Mouse (Mus musculus) kidney, postnatal 4 days (tissue): ENCODE measurements around the gene Tmem109.

Experiments
- DNase-seq, 2 experiments: peaks; one replicate each; pipeline ENCODE4 v3.0.0; 2021; ENCODE audit warnings: mixed read lengths in 2 of 2

Gene Tmem109

DNA sequence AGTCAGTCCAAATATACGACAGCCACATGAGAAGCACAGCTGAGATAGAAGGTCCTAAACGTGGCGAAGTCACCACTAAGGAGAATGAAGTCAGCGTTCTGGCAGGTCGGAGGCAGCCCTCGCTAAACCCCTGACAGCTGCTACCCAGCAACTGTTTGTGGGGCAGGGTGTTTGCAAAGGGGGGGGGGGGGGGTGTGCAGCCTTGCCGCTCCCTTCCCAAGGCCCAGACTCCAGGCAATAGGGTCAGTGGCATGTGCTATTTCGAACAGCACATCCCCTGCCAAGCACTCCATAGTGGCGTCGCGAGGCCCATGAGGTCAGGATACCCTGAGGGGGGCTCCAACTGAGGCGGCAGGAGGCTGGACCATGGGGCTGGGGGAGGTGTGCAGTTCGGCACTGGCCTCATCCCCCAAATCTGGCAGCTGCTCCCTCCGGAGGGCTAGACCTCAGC, 801 bp downstream of the Tmem109 start:
- no peak for DNase-seq

DNA sequence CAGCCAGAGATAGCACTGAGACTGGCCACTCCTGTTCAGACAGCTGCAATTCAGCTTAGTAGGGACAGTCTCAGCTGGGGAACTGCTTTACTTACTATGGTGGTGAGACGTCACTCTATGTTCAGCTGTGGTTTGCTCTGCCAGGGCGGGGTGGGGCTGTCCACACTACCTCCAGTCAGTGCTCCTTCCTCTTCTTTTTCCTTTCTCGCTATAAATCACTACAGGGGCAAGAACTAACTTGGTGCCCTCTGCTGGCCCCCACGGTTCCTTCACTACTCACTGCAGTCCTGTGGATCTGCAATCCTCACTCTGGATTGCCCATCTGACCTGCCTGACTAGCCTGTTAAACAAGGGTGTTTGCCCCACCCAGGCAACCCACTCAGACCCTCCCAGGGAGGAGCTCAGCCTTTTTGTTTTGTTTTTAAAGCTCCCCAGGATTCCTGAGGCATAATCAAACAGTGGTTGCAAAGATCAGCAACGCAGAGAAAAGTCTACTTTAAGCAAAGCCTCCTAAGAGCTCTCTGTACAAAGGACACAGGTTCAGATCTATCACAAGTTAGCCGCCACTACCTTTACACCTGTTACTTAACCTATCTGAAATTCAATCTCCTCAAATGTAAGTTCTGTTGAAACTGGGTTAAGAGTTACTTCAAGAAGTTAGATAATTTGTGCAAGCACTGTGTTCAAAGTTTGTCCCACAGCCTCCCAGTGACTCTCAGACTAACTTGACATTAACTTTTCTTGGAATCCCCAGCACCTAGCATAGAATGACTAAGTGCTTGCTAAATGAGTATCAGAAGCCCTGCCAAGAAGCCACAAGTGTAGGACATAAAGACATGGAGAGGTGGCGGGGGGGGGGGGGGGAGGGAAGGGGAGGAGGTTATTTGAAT, 1.5 kb downstream of the Tmem109 start:
- peak; percentile 54 to 65 for DNase-seq

DNA sequence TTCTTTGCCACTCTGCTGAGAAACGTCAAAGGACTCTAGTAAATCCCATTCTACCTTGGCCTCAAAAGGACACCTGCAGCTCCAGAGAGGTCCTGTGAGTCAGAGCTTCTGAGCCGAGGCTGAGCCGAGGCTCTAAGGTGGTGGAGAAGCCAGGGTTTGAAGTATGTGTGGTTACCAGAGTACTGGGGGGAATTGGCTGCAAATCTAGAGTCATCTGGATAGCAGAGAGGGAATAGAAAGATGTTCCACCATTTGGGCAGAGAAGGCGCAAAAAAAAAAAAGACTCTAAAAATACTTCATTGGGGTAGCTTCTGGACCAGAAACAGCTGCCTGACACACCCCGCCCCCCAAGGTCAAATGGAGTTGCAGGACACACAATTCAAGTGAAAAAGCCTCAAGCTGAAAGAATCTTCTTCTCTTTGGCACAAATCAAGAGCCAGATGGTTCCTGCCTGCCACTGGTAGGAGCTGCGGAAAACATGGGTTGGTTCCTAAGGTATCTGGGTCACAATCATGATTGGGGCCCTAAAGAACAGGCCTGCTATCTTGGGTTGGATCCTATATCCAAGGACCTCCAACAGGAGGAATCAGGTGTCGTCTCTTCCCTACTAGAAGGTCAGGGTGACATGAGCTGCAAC, 3.5 kb downstream of the Tmem109 start:
- peak in 1 of 2 experiments; percentile 41 for DNase-seq

DNA sequence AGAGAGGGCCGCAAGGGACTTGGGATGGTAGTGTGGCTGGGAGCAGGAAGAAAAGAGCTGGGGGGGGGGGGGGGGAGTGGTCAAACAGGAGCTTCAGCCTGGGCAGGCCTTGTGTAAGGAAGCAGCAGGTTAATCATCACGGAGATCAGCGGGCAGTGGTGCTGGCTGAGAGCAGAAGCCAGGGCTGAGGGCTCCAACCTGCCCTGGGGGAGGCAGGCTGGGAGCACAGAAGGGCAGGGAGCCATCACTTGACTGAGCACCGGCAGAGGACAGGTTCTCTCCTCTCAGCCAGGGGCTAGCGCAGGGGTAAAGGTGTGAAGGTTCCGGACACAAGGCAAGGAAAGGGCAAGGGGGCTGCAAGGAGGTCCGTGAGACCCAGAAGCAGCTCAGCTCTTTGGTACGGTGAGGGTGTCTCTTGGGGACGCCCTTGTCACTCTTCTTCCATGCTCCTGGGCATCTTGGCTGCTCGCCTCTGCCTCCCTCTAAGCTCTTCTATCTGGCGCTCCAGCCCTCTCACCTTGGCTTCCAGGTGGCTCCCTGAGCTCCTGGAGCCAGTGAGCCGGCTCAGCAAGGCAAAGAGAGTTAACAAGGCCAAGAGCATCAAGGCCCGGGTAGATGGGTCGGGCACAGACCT, 10.4 kb downstream of the Tmem109 start:
- DNase-seq = peak; percentile 40 to 64

DNA sequence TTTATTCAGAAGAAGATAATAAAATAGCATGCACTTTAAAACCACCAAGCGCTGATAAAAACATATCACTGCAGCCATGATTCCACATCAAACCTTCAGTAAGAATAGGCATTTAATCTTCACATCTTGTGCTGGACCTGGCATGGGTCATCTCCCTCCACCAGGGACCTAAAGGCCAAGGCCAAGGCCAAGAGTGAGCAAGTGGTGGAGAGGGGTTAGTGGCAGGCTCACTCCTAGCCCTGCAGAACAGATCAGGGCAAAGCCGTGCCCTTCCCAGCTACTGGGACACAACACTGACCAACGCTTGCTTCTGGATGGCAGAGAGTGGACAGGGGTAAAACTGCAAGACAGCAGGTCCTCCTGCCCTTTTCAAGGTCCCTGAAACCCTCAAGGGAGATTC, 11.1 kb downstream of the Tmem109 start:
- no peak for DNase-seq

DNA sequence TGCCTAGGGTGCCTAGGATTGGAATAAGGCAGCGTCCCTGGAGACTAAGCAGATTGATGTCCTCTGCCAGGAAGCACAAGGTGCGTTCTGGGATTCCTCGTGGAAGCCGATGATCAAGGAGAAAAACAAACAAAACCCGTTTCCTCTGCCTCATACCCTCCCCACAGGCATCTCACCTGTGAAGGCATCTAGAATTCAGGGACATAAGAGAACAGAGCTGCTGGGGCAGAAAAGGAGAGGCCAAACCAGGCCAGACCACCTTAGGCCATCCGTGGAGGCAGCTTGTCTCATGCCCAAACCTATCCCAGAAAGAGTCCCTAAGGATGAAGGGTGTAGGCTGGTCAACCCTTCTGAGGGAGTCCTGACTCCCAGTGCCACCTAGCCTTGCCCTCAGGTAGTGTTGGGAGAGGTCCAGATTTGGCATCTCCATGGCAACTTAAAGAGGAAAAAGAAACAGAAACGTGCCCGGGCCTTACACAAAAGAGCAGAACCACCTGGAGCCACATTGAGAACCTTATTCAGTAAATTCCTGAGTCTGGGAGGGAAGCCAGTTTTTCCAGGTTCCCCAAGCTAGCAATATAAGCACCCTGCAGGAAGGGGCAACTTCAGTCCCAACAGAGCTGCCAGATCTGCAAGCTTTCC, 11.8 kb downstream of the Tmem109 start, which contains the start of gene Tmem132a:
Gene Tmem132a, minus strand, starts transcription at position 55 of the 642 bp plus-strand sequence.
- peak; percentile 23 to 54 for DNase-seq

DNA sequence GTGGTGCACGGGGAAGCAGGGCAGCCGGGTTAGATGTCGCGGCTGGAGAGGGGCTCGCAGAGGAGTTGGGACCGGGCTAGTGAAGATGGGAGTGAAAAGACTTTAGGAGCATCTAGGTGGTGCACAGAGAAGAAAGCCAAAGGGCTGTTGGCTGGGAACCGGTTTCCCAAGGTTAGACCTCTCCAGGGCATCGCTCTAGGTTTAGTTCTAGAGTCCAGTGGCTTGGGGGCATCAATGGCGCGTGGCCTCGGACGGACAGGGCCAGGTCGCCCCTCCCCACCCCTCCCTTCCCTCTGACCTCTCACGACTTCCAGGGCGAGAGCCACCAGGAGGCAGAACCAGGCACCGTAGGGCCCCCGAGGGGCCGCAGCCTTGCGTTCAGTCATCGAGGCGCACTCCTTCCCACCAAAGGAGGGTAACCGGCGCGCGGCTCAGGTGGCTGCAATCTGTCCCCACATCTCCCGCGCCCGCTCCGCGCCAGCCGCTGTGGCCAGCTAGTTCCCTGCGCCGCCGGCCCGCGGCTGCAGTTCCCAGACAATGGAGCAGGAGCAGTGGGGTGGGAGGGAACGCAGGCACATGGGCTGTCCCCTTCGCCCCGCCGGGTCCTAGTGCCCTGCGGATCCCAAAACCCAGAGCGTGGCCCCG, 12.4 kb downstream of the Tmem109 start:
- peak; percentile 87 to 91 for DNase-seq

DNA sequence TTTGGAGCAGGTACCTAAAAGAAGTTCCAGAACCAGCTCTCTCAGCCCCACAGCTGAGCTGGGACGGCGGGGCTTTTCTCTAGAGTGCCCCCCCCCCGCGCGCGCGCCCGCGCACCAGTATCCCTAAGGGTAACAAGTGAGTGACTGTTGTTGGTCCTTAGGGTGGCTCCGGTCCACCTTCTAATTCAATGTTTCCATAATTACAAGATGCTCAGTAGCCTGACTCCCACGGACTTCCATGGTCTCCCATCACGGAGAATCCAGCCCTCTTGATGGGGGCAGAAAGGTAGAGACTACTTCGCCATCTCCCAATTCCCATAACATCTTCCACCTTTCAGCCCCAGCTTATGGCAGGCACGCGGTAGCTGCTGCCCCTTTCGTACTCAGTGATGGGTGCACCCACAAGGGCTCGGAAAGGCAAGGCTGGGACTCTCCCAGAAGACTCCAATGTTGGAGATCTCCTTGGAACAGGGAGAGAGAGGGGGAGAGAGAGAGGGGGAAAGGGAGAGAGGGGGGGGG, 13.1 kb downstream of the Tmem109 start:
- peak in 1 of 2 experiments; percentile 36 for DNase-seq

DNA sequence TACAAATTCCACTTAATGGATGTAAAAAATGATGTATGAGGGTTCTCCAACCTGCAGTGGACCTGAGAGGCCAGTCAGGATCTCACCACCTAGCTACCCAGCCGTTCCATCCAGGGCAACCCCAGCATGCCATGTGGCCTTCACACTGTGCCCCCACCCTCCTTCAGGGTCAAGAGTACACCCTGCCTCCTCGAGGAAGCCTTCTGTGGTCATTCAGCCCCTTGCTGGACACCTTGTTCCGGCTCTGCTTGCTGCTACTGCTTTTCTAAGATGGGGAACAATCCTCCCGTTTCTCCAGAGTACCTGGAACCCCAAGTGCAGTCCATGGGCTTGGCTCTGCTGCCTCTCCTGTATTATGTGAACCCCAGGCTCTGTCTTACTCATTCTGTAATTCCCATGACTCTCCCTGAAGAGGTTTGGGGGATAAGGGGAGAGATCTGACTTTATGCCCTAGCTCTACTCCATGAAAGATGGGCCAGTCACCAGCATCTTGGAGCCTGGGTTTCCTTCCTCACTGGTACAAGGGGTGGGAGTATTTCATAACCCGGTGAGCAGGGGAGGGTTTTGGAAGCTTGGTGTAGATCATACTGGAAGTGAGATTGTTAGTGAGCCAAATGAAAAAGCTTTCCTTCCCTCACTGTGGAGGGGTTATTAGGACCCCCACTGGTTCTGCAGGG, 13.7 kb downstream of the Tmem109 start:
- no peak for DNase-seq

DNA sequence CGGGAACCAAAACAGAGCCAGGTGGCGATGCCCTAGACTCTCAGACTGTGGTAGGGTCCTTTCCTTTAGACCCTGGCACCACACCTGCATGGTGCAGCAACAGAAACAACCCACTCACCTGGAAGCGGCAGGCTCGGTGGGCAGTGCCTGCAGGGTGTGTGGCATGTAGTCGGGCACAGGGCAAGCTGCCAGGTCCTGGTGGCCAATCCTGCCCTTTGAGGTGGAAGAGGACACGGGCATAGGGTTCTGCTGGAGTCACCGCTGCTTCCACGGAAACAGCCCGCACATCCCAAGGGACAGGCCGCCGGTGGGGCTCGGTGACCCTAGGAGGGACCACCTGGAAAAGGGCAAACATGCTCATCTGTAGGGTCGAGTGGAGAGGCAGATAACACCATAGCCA, 15.4 kb downstream of the Tmem109 start:
- no peak for DNase-seq

DNA sequence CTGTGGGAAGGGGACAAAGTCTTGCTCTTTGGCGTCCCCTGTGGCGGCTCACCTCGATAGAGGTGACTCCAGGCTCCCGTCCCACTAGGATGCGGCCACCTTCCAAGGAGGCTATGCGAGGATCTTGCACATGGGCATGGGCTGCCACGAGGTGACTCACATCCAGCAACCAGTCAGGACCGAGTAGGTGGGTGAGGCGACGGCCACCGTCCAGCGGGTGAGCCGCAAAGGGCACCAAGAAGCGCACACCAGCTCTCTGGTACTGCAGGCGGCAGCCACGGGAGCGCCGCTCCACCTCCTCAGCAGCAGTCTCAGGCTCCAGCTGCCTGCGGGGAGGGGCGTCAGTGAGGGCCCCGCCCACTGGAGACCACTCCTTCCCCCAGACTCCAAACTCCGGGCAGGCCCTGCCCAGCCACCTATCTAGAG, 21.7 kb downstream of the Tmem109 start:
- DNase-seq = peak; percentile 35 to 48

DNA sequence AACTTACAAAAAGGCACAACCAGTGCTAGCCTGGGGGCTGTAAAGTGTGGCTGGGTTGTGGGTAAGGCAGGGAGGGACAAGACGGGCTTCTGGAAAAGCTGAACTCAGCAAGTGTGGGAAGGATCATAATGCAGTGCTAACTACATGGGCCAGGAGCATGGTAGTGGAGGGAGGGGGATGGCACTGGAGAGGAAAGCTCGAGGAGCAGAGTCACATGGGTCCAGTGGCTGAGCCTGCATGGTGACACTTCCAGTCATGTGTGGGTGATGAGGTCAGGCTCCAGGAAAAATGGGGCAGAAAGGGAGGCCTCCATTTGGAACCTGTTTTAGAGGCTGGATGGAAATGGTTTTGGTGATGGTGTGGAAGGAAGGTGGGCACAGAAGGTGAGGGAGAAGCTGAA, 25.3 kb downstream of the Tmem109 start:
- DNase-seq = no peak

DNA sequence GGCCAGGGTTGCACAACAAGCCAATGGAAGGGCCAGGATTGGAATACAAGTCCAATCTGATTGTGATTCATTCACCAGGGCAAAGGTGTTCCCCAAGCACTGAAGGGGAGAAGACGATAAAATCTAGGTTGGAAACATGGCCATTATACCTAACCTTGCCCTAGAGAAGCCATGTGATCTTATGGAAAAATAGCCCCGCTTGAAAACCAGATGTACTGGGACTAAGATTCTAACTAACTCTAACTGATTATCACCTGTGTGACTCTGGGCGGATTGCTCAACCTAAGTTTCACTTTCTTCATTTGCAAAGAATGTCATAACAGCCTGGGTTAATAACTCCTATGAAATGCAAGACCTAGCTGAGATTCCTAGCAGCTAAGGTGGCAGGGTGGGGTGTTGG, 26.4 kb downstream of the Tmem109 start:
- DNase-seq = no peak

DNA sequence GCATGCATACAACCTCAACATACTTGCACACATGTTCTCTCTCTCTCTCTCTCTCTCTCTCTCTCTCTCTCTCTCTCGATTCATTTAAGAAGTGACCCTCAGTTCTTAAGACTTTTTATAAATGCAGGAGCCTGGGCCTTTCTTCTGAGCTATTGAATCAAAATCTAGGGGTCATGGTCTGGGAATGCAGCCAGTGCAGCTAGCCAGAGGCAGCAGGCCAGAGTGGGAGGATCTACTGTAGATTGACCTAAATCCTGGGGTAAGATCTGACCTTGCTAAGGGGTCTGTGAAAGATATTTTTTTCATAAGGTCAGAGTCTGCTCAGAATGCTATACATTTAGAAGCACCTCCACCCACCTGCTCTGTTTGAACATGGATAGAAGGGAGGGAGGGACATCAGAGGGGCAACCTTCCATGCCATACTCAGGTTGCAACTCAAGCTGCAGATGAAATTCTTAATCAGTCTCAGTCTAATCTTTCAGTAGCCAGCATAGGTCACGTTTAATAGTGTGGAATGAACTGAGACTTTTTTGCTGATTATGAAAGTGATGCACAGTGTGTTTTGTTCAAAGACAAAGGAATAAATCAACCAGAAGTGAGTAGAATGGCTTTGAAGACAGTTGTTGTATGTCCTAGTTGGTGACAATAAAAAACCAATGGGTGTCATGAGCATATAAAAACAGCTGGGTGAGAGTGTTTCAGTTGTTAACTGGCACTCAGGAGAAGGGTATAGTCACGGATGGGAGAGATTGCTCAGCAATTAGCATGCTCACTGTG, 34.3 kb downstream of the Tmem109 start:
- peak; percentile 78 for DNase-seq

DNA sequence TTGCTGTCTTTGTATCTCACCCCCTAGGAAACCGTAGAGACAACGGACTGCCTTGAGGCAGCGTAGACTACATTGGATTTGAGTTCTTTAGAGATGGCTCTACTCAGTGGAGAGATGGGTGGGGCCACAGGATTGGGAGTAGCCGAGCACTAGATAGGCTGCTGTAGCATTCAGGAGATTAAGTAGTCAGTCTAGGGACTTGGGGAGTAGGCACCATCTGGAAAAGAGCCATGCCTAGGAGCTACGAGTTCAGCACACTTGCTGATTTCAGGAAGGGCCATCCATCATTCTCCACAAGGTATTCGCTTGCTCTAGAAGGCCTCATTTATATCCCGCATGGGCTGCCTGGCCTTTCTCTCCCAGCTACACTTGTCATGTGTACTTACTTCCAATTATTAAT, 35.7 kb downstream of the Tmem109 start:
- no peak for DNase-seq

DNA sequence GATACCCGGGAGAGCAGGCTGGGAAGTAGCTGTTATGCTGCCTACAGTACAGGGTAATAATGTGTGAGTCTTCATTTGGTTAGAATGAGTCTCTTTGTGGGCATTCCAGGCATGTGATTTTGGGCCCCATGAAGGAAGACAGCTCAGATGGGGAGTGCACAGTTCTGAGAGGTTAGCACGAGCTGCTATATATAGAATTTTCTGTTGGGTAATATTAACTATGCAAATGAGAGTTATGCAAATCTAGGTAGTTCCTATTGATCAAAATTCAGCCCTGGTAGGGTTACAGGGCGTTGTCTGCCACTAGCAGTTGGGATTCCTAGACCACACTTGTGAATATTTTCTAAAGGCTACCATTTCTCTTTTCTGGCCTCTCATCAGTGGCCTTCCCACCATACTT, 36.3 kb downstream of the Tmem109 start:
- DNase-seq = no peak

DNA sequence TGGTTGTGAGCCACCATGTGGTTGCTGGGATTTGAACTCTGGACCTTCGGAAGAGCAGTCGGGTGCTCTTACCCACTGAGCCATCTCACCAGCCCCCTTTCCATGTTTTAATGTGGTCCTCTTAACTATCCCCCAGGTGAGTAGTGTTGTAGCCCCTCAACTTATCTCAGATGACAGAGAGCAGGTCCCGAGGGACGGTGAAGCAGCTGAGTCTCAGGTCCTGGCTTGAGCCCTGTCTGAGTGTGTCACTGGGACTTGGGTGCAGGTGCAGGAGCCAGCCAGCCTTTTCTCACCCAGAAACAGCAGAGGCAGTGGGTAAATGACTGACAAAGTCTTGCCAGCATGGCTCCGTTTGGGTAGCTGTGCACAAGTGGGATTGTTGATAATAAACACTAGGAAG, 37.6 kb downstream of the Tmem109 start:
- no peak for DNase-seq

DNA sequence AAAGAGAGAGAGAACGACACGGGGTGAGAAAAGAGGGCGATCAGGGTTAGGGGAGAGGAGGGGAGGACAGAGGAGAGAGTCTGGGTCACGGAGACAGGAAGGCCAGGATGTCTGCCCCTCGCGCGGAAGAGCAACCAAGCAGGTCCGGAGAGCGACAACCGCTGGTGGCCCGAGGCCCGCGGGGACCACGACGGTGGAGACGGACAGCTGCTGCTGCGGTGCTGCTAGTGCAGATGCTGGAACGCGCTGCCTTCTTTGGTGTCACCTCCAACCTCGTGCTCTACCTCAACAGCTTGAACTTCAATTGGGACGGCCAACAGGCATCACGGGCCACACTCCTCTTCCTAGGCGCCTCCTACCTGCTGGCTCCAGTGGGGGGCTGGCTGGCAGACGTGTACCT, 38.9 kb downstream of the Tmem109 start:
- DNase-seq = peak; percentile 22 to 44

DNA sequence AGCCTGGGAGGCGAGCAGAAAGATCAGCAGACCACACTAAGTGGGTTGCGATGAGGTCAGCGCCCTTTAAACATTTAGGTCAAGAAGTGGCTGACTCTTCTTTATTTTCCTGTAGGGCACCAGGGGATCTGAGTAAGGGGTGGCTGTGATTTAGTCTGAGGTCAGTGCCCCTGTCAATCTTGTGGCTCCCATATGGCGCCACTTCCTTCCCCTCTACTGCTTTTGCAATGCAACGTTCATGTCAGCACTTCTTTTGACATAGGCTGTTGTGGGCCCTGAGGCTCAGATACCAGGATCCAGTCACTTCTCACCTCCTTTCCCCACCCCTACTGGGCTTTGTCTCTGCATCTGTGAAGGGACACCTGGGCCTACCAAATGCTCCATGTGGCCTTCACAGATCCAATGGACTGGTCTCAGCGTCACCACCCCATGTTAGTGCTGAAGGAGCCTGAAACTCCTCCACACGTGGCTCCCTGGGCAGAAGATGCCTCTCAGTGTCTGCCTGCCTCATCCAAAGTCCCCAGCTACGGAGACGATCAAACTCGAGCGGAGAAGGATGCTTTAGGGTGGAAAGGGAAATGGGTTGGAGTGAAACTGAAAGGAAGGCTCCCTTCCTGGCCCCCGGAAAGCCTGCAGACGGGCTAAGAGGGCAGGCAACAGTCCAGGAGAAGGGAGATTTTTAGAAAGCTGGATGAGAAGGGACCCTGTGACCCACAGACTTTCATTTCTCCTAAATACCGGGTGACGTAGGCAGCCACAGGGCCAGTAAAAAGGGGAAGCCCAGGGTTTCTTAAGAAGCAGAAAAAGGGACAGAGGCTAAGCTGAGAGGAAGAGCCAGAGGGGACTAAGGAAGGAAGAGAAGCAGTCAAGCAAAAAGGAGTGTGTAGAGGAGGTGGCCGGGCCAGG, 39.8 kb downstream of the Tmem109 start:
- DNase-seq = peak; percentile 20 to 37
